Mouse (Mus musculus): ENCODE data around the gene Mvp. TPM values are rescaled to one million over a fixed set of nuclear protein-coding genes. Genes with fewer than 3 reads are reported as not detected.

Mvp gene
- 5.6 and 6.0 TPM in 2 replicates for total RNA-seq (2015)
- 48.1 and 50.6 TPM in 2 replicates for total RNA-seq (2017)

- peak; percentile 37 for ATAC-seq (ENCODE audit: poor library complexity, severe bottlenecking)
Measured at GRCm38 (mm10) chr7:127014320-127014719, at the start of gene Mvp. Gene Mvp (minus strand): TSS chr7:127014621.

GRCm38 (mm10) chr7:127055026-127055585 lies 40.7 kb upstream of the Mvp start:
- ATAC-seq (ENCODE audit: poor library complexity, severe bottlenecking), result no peak

- ATAC-seq (ENCODE audit: poor library complexity, severe bottlenecking), result peak; percentile 100
Measured at GRCm38 (mm10) chr7:127041851-127042672, 27.6 kb upstream of the Mvp start, which contains the start of gene Kif22. Gene Kif22 (minus strand): TSS chr7:127042471.

DNA sequence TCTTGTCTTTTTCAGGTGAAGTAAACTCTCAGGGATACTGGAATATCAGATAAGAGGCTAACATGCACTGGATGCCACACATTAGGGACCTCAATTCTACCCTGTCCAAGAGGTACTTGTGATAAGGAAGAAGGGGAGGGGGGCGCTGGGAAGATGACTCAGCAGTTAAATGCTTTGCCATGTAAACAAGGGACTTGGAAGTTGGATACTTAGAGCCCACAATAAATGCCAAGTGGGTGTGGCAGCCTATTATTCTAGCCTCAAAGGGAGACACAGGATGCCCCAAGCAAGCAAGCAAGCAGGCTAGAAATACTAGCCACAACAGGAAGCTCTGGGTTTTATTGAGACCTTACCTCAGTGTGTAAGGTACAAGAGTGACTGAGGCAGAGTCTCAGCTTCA lies 16.8 kb upstream of the Mvp start:
- no peak for ATAC-seq (ENCODE audit: poor library complexity, severe bottlenecking)

DNA sequence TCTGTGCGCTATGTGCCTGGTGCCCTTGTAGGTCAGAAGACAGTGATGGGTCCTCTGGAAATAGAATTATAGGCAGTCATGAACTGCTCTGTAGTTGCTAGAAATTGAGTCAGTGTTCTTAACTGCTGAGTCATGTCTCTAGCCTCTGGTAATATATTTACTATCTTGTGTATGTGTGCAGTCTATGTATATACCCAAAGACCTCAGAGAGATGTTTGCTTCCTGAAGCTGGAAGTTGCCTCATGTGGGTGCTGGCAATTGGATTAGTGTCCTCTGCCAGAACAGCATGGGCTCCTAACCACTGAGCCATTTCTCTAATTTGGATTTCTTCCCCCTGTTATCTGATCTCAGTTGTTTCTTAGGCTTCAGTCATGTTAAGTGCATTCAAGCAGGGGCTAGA lies 15.8 kb upstream of the Mvp start:
- ATAC-seq (ENCODE audit: poor library complexity, severe bottlenecking), result no peak

DNA sequence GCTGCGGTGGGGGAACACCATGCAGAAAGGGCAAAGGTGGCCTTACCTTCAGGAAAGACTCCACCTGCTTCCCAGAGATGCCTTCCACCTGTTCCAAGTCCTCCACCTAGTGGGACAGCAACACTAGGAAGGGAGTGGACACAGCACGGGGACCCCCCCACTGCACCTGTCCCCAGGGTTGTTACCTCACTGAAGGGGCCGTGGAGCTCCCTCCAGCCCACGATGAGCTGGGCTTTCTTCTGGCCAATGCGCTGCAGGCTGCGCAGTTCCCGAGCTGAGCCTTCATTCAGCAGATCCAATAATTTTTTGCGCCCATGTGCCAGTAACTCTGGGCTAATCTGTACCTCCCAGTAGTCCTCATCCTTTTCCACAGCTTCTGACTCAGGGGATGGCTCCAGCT lies 13.5 kb upstream of the Mvp start:
- ATAC-seq (ENCODE audit: poor library complexity, severe bottlenecking), result no peak

DNA sequence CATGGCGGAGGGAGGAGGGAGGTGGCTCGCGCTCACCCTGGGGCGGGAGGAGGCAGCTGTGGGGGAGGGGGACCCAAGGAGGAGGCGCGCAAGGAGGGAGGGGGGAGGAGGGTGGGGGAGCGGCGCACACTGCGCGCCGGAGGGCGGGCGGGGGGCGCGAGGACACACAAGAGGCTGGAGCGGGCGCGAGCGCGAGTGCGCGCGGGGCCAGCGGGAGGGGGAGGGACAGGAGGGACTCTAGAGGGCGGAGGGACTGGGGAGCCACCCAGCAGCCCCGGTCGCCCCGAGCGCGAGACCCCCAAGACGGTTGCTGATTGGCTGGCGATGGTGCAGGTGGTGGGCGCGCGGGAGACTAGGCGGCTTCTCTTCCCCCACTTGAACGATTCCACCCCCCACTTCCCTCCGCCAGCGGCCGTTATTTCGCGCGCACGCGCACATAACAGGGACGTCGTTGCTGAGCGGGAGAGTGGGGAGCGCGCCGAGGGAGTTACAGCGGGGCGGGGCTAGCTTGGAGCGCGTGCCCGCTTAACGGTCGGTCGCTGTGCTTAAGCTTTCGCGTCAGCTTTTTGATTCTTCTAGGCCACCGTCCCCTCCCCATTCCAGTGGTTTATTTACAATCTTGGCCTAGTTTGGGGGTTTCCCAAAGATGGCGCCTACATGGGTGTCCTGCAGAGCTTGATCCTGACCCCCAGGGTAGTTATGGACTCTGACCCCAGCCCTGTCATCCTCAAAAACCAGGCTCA lies 12.7 kb upstream of the Mvp start, which contains the start of gene Maz:
Gene Maz, minus strand, starts transcription at position 54 of the 743 bp plus-strand sequence.
- peak; percentile 76 for ATAC-seq (ENCODE audit: poor library complexity, severe bottlenecking)

GRCm38 (mm10) chr7:127026616-127026983 lies 12.2 kb upstream of the Mvp start:
- peak; percentile 3; the same call in 1 of the 2 replicates for ATAC-seq (ENCODE audit: poor library complexity, severe bottlenecking)

- no peak for ATAC-seq (ENCODE audit: poor library complexity, severe bottlenecking)
Measured at GRCm38 (mm10) chr7:127026161-127026600, 11.8 kb upstream of the Mvp start.

DNA sequence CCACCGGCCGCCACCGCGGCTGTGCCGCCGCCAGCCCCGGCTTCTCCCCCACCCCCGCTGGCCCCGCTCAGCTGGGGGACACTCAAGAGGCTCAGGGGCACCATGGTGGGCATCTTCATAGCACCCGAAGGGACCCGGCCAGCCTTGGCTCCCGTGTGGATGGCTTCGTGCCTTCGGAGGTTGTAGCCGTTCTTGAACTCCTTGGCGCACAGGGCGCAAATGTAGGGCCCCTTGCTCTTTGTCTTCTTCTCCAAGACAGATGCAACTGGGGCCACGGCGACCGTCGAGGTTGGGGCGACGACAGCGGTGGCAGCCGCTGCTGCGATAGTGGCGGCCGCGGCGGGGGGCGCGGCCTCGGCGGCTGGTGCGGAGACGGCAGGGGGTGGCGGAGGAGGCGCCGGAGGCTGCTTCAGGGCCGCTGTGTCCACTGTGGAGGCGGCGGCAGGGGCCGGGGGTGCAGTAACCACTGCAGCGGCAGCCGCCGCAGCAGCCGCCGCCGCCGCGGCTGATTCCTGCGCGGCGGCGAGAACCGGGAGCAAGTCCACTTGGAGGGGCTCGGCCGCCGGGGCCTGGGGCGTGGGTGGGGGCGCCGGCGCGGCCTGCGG lies 11.2 kb upstream of the Mvp start:
- ATAC-seq (ENCODE audit: poor library complexity, severe bottlenecking), result no peak

DNA sequence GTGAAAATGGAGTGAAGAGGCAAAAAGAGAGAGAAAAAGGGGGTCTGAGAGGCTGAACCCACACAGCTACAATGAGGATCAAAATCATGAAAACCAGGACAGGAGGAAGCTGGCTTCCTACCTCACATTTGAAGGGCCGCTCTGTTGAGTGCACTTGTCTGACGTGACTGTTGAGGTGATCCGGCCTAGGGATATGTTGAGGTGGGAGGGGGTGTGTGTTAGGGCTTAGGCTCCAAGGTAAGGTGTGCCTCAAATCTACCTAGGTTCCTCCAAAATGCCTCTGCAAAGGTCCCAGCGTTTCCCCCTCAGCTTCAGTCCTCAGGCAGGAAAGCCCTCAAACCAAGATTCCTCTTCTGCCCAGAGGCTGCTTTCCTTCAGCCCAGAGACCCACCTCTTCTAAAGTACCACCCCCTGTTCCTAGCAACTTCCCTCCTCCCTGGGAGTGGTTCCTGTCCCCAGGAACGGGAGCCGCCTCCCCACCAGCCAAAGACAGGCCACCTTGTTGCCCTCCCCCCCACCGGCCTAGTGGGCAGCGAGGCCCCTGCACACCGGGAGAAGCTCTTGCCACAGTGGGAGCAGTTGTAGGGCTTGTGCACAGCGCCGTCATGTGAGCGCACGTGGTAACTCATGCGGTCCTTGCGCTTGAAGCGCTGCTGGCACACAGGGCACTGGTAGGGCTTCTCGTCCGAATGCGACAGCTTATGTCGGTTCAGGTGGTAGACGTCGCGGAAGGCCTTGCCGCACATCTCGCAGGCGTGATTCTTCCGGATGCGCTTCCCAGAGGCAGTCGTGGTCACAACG lies 10.5 kb upstream of the Mvp start:
- ATAC-seq (ENCODE audit: poor library complexity, severe bottlenecking), result peak; percentile 38

- no peak for ATAC-seq (ENCODE audit: poor library complexity, severe bottlenecking)
Measured at GRCm38 (mm10) chr7:127023896-127024690, 9.7 kb upstream of the Mvp start.

- no peak for ATAC-seq (ENCODE audit: poor library complexity, severe bottlenecking)
Measured at GRCm38 (mm10) chr7:127023272-127023691, 8.9 kb upstream of the Mvp start.

DNA sequence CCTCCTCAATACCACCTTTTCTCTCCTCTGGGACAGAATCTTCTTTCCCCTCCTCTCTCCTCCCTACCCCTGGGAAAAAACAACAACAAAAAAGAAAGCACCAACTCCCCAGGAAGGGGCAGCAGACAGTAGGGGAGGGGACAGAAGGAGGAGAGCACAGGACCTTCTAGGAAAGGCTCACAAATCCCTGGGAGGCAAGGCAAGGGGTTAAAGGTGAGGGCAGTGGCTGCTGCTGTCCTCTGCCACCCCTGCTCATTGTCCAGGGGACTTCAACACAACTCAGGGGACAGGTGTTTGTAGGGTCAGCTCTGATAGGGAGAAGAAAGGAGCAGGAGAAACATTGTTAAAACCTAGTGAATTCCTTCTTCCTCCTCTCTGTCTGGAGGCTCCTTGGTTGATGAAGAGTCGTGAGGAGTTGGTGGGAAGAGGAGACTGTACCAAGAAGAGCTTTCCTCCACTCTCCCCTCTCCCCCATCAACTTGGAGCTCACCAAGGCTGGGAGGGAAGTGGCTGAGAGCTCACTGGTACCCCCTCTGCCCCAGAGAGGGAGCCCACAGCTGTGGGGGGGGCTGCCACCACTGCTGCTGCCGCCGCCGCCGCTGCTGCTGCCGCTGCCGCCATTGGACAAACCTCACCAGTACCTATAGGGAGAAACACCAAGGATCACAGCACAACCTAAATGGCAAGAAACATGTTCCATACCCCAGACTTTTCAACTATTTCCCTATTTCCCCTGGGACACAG lies 8.3 kb upstream of the Mvp start:
- no peak for ATAC-seq (ENCODE audit: poor library complexity, severe bottlenecking)

DNA sequence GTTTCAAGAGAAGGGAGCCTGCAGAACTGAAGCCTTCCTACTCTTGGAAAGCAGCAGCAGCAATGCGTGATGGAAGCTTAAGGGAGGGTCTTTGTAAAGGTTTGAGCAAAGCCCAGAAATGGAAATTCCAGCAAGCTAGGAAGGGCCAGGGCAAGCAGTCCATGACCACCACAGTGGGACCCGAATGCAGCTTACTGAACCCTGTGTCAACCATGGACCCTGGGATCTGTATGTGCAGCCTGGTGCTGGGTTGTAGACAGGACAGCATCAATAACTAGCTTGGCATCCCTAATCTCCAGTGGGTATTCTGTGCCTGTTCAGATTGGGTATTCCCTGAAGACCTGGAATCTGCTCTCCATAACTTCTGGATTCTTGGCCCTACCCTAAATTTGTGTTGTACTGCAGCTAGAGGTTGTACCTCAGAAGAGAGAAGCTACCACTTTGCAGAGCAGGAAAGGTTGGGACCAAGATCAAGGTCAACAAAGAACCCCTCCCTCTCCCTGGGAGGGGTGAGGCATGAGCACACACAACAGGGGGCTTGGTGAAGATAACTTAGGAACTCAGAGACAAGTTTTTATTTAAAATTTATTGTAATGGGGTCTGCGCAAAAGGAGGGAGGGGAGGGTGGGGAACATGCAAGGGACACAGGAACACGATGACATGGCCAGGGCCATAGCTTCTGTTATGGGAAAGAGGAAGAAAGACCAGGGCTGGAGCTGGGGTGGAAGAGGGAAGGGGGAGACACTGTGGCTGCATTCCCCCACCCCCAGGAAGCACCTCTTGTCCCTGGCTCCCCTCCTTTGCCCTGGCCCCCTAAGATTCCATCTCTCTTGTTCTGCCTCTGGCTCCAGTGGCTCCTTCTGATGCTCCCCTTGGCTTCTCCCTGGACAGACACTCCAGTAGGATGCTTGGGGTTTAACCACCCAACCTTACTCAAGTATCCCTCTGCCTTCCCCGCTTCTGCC lies 7.4 kb upstream of the Mvp start:
- no peak for ATAC-seq (ENCODE audit: poor library complexity, severe bottlenecking)

- ATAC-seq (ENCODE audit: poor library complexity, severe bottlenecking), result no peak
Measured at GRCm38 (mm10) chr7:127020901-127021562, 6.6 kb upstream of the Mvp start, which contains the start of the genes Gm42742 and Prrt2. Gene Gm42742 (minus strand): TSS chr7:127021097. Gene Prrt2 (minus strand): TSS chr7:127021211.

GRCm38 (mm10) chr7:127020491-127020890 lies 6.1 kb upstream of the Mvp start:
- ATAC-seq (ENCODE audit: poor library complexity, severe bottlenecking), result no peak

All from megakaryocyte, adult 5-6 weeks (primary cell).